Mouse (Mus musculus): Measurements from ENCODE around the gene Hmbs.

DNA sequence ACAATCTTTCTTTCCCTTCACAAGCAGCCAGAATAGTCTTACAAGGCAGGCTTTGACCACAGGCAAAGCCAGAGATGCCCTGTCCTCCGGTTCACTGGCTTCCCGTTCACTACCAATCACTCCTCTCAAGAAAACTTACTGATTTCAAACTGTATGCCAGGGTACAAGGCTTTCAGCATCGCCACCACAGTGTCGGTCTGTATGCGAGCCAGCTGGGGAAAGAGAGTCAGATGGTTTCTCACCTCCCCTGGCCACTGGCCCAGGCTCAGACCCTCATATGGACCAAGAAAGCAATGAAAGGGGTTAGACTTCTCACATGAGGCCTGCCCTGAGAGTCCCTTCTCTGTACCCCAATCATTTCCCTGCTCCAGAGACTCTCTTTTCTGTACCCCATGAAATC, 2.5 kb downstream of the Hmbs start:
- no peak for TF ChIP-seq CTCF (IDR thresholded peaks at IDR 0.05; ENCODE audit: low read depth, low read length)
- TF ChIP-seq EP300 (IDR thresholded peaks at IDR 0.05; ENCODE audit: insufficient read depth, low read depth, low read length): no peak
- TF ChIP-seq POLR2A (IDR thresholded peaks at IDR 0.05; ENCODE audit: insufficient read depth, low read length): no peak

Data from ES-Bruce4 (cell line).